Mouse (Mus musculus) heart, postnatal 0 days (tissue): ENCODE data around the gene Gm37240.

Experiments used
- CTCF ChIP-seq: IDR thresholded peaks from 2 replicates; pipeline ENCODE4 v1.5.1; 2016; ENCODE audit warnings: antibody characterized with exemption, control low read depth, low read depth
- EP300 ChIP-seq: IDR thresholded peaks from 2 replicates; pipeline ENCODE4 v1.6.1; 2016; ENCODE audit warnings: antibody characterized with exemption, low read depth

GRCm38 (mm10) chr3:85573216-85573863, 314.0 kb downstream of the Gm37240 start:
- TF ChIP-seq CTCF, result no peak
- no peak for TF ChIP-seq EP300
